Mouse (Mus musculus) CH12.LX (cell line): Measurements from ENCODE around the gene Il2ra. TPM values are rescaled to one million over a fixed set of nuclear protein-coding genes. Genes with fewer than 3 reads are reported as not detected.

Source experiments
- DNase-seq: peaks from one replicate; pipeline ENCODE4 v3.0.0-alpha.2; 2013; ENCODE audit errors: extremely low read depth
- H3K27ac ChIP-seq: 2 replicates; pipeline ENCODE4 v1.5.1; 2012; ENCODE audit warnings: low read depth, mild to moderate bottlenecking, control low read depth, moderate library complexity; ENCODE audit not compliant: insufficient read depth
- H3K27me3 ChIP-seq: replicated peaks from 2 replicates; pipeline ENCODE3; 2012; ENCODE audit warnings: inconsistent platforms
- H3K36me3 ChIP-seq, 2 experiments: replicated peaks in 1 of 2; 2 replicates each; pipeline versions ENCODE3 to v1.6.1; 2012; ENCODE audit warnings: inconsistent platforms in 1 of 2, low read length in 1 of 2, mild to moderate bottlenecking in 1 of 2, mixed read lengths in 1 of 2, moderate library complexity in 1 of 2; ENCODE audit not compliant: control insufficient read depth in 1 of 2, insufficient read depth in 1 of 2
- H3K4me1 ChIP-seq, 2 experiments: 2 replicates each; pipeline ENCODE4 v1.6.1; 2012; ENCODE audit warnings: inconsistent platforms in 1 of 2, moderate library complexity in 1 of 2; ENCODE audit not compliant: insufficient read depth in 2 of 2, control insufficient read depth in 1 of 2
- H3K4me2 ChIP-seq: 2 replicates; pipeline ENCODE4 v1.6.1; 2012; ENCODE audit warnings: low read depth, mild to moderate bottlenecking, control low read depth; ENCODE audit not compliant: poor library complexity, insufficient read depth, severe bottlenecking
- H3K4me3 ChIP-seq, 3 experiments: fragments of 150-350 bp in 1 of 3; sonication (generic) in 1 of 3; replicated peaks in 1 of 3; 2 replicates each; pipeline versions ENCODE3 to v1.5.1; 2011 to 2012; ENCODE audit warnings: low read depth in 2 of 3, low read length in 2 of 3, mild to moderate bottlenecking in 2 of 3, moderate library complexity in 2 of 3, control low read depth in 1 of 3, improper control_type of control experiment in 1 of 3, inconsistent platforms in 1 of 3, mixed read lengths in 1 of 3; ENCODE audit not compliant: poor library complexity in 1 of 3
- H3K79me2 ChIP-seq: replicated peaks from 2 replicates; pipeline ENCODE4 v1.6.1; 2012; ENCODE audit warnings: mild to moderate bottlenecking, moderate library complexity; ENCODE audit not compliant: control insufficient read depth, poor library complexity, insufficient read depth, severe bottlenecking; ENCODE audit errors: extremely low read depth
- H3K9ac ChIP-seq: 2 replicates; pipeline ENCODE4 v1.6.1; 2012; ENCODE audit warnings: low read depth, mild to moderate bottlenecking, control low read depth, moderate library complexity; ENCODE audit not compliant: insufficient read depth
- H3K9me3 ChIP-seq: replicated peaks from 2 replicates; pipeline ENCODE3; 2012; ENCODE audit warnings: low read length, inconsistent platforms, mixed read lengths
- BHLHE40 ChIP-seq: IDR thresholded peaks from 2 replicates; pipeline ENCODE4 v1.6.1; 2011; ENCODE audit warnings: mild to moderate bottlenecking, low read depth, low read length, improper control_type of control experiment
- CHD1 ChIP-seq: IDR thresholded peaks from 2 replicates; pipeline ENCODE4 v1.6.1; 2012; ENCODE audit warnings: low read depth, low read length, improper control_type of control experiment, inconsistent platforms
- GABPA ChIP-seq: IDR thresholded peaks from 2 replicates; pipeline ENCODE4 v1.6.1; 2012; ENCODE audit warnings: low read depth, low read length, improper control_type of control experiment, inconsistent platforms; ENCODE audit not compliant: insufficient replicate concordance
- IRF4 ChIP-seq: IDR thresholded peaks from 2 replicates; pipeline ENCODE4 v1.6.1; 2014; ENCODE audit warnings: low read depth, mild to moderate bottlenecking, inconsistent platforms, low read length, improper control_type of control experiment
- JUN ChIP-seq: IDR thresholded peaks from 2 replicates; pipeline ENCODE4 v1.6.1; 2011; ENCODE audit warnings: low read depth, mild to moderate bottlenecking, low read length, improper control_type of control experiment, moderate library complexity; ENCODE audit not compliant: insufficient read depth
- JUND ChIP-seq: conservative IDR thresholded peaks from 2 replicates; pipeline ENCODE4 v1.6.1; 2011; ENCODE audit warnings: low read depth, low read length, improper control_type of control experiment
- KAT2A ChIP-seq: IDR thresholded peaks from 2 replicates; pipeline ENCODE4 v1.6.1; 2012; ENCODE audit warnings: low read length, improper control_type of control experiment, inconsistent platforms; ENCODE audit not compliant: insufficient replicate concordance
- MAFK ChIP-seq: IDR thresholded peaks from 2 replicates; pipeline ENCODE4 v1.6.1; 2011; ENCODE audit warnings: low read length, improper control_type of control experiment; ENCODE audit not compliant: insufficient replicate concordance
- MAX ChIP-seq: IDR thresholded peaks from 2 replicates; pipeline ENCODE4 v1.6.1; 2011; ENCODE audit warnings: low read length, improper control_type of control experiment
- MXI1 ChIP-seq: IDR thresholded peaks from 2 replicates; pipeline ENCODE4 v1.6.1; 2011; ENCODE audit warnings: mild to moderate bottlenecking, low read depth, low read length, improper control_type of control experiment
- NELFE ChIP-seq: IDR thresholded peaks from 2 replicates; pipeline ENCODE4 v1.6.1; 2011; ENCODE audit warnings: low read depth, low read length, improper control_type of control experiment
- NRF1 ChIP-seq: IDR thresholded peaks from 2 replicates; pipeline ENCODE4 v1.6.1; 2014; ENCODE audit warnings: low read depth, mild to moderate bottlenecking, inconsistent platforms, low read length, improper control_type of control experiment, moderate library complexity
- PAX5 ChIP-seq: IDR thresholded peaks from 2 replicates; pipeline ENCODE4 v1.6.1; 2012; ENCODE audit warnings: low read length, inconsistent platforms, mixed read lengths
- POLR2A ChIP-seq: IDR thresholded peaks from 2 replicates; pipeline ENCODE4 v1.6.1; 2011; ENCODE audit warnings: low read depth, mild to moderate bottlenecking, improper control_type of control experiment, low read length
- POLR2AphosphoS2 ChIP-seq: IDR thresholded peaks from 2 replicates; pipeline ENCODE4 v1.6.1; 2011; ENCODE audit warnings: low read depth, low read length, improper control_type of control experiment
- RCOR1 ChIP-seq: conservative IDR thresholded peaks from 2 replicates; pipeline ENCODE4 v1.6.1; 2012; ENCODE audit warnings: low read depth, mild to moderate bottlenecking, inconsistent platforms, low read length, improper control_type of control experiment
- SIN3A ChIP-seq: IDR thresholded peaks from 2 replicates; pipeline ENCODE4 v1.6.1; 2012; ENCODE audit warnings: low read length, improper control_type of control experiment, inconsistent platforms
- SMC3 ChIP-seq: IDR thresholded peaks from 2 replicates; pipeline ENCODE4 v1.6.1; 2011; ENCODE audit warnings: low read depth, low read length, improper control_type of control experiment
- TCF12 ChIP-seq: IDR thresholded peaks from 2 replicates; pipeline ENCODE4 v1.6.1; 2014; ENCODE audit warnings: low read depth, mild to moderate bottlenecking, inconsistent platforms, low read length, improper control_type of control experiment
- UBTF ChIP-seq: IDR thresholded peaks from 2 replicates; pipeline ENCODE4 v1.6.1; 2012; ENCODE audit warnings: low read depth, mild to moderate bottlenecking, inconsistent platforms, low read length, improper control_type of control experiment, moderate library complexity
- USF1 ChIP-seq: IDR thresholded peaks from 2 replicates; pipeline ENCODE4 v1.6.1; 2014; ENCODE audit warnings: low read depth, mild to moderate bottlenecking, inconsistent platforms, low read length, improper control_type of control experiment
- USF2 ChIP-seq: conservative IDR thresholded peaks from 2 replicates; pipeline ENCODE4 v1.6.1; 2011; ENCODE audit warnings: low read depth, low read length, improper control_type of control experiment
- ZC3H11A ChIP-seq: IDR thresholded peaks from 2 replicates; pipeline ENCODE4 v1.6.1; 2012; ENCODE audit warnings: low read depth, mild to moderate bottlenecking, inconsistent platforms, low read length, improper control_type of control experiment
- ZMIZ1 ChIP-seq: IDR thresholded peaks from 2 replicates; pipeline ENCODE4 v1.6.1; 2012; ENCODE audit warnings: low read depth, mild to moderate bottlenecking, inconsistent platforms, low read length, improper control_type of control experiment
- dilution Hi-C: fragments of 300-500 bp; cut with MboI; formaldehyde crosslinking; loops from 2 replicates; pipeline ENCODE4 v1.14.3; 2020; ENCODE audit warnings: low sequenced_read_pairs; ENCODE audit not compliant: extremely low pct_unique_long_range_greater_than_20kb, extremely low pct_ligation_motif_present
- in situ Hi-C: fragments of 300-500 bp; cut with MboI; formaldehyde crosslinking; loops from 3 replicates; pipeline ENCODE4 v1.14.3; 2019; ENCODE audit warnings: low sequenced_read_pairs, low pct_ligation_motif_present, low pct_unique_long_range_greater_than_20kb, mixed read lengths
- polyA plus RNA-seq: library from polyadenylated mRNA; unstranded; fragments of >175 nt; gene quantifications from 2 replicates; pipeline ENCODE4 v1.2.1, GENCODE M21; 2012; ENCODE audit warnings: low read depth; ENCODE audit not compliant: insufficient read length
- total RNA-seq, 2 experiments: library from RNA; depleted of rRNA; stranded (reverse); fragments of 300-350 nt in 1 of 2; fragments of >200 nt in 1 of 2; gene quantifications; 2 replicates each; pipeline ENCODE4 v1.2.3; 2012 to 2014

Il2ra gene
- total and polyA plus RNA-seq, 3 experiments = 6.0 to 8.8 (median 6.3) TPM

DNA sequence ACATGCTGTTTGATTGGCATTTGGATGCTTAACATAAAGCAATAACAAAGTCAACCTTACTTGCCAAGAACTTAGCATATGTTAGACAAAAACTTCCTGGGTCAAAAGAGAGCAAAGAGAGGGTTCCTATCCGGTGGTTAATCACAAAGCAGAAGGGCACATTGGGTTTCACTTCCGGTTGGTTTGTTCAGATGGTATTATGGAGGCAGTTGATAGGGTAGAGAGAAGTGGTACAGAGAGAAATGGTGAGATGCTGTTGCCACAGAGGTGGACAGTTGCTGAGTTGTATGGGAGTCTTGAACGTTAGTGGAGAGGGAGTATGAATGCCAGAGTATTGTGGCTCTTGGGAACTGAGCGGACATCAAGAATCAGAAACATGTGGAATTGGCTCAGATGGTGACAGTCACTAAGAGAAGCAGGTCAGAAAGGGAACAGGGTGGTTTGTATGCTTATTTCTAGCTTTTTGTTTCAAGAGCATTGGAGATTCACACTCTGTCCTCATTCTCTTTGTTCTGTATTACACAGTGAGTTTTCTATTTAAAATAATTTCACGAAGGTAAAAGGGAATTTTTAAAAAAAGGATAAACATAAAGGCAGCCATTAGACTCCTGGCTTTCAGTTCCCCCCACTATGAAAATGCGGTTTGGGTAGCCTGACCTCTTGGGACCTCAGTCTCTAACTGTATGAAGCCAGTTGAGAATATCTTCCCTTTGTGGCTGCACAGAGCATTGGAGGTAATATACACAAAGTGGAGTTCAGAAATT is 19.7 kb downstream of the Il2ra start (continued):
- TF ChIP-seq POLR2A = no peak; the same call in none of the 2 replicates
- 0 out of 2 replicates have a peak, but pooled peaks have one; percentile 36 for TF ChIP-seq ZMIZ1
- TF ChIP-seq PAX5 = no peak
- peak; percentile 66 for TF ChIP-seq MXI1
- TF ChIP-seq NELFE = peak; percentile 49; the same call in 1 of the 2 replicates
- no peak for TF ChIP-seq ZC3H11A
- no peak; the same call in none of the 2 replicates for TF ChIP-seq CHD1
- TF ChIP-seq IRF4 = peak; percentile 69
- TF ChIP-seq UBTF = no peak
- TF ChIP-seq, all 38 proteins: peak for 20

DNA sequence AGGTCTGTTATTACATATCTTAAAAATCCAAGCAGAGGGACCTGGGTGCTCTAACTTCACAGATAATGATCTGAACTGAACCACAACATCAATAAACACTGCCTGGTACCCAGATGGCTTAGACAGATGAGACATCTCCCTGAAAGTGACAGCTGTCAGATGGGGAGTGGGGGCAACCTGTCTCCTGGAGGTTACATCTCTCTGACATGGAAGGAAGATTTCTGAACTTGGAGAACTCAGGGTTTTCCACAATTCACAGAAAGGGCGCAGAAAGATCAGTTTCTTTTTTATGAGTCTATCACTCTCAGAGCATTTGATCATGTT is 20.3 kb downstream of the Il2ra start:
- Histone ChIP-seq H3K27ac (peak overlapping the region; percentile 87), H3K9me3 (no peaks in the 10 kb centered on the region), H3K4me1 (peaks cover 27 to 61% of the 10 kb centered on the region in 2 experiments), H3K4me3 (peak overlapping the region in 2 of 3 experiments; percentile 32 to 39), H3K9ac (peak overlapping the region; percentile 41), H3K36me3 (peaks cover 0 to 2% of the 10 kb centered on the region in 2 experiments), H3K4me2 (peak overlapping the region; percentile 80), H3K27me3 (no peaks in the 10 kb centered on the region), H3K79me2 (peaks cover 5% of the 10 kb centered on the region)
- in situ Hi-C loops = no loop called here
- TF ChIP-seq NRF1 (no peak), POLR2AphosphoS2 (no peak), USF1 (no peak), MAFK (0 out of 2 replicates have a peak, but pooled peaks have one; percentile 7), RCOR1 (no peak), TCF12 (0 out of 2 replicates have a peak, but pooled peaks have one; percentile 23), USF2 (no peak), GABPA (no peak), JUND (no peak), POLR2A (no peak), PAX5 (no peak), BHLHE40 (no peak), SMC3 (no peak), NELFE (no peak), SIN3A (peak; percentile 34), MAX (no peak), KAT2A (no peak), JUN (no peak)
- dilution Hi-C loops = no loop called here
- peak; percentile 40 for DNase-seq
